Mouse (Mus musculus): Measurements from ENCODE around the gene Ccl17. TPM values are rescaled to one million over a fixed set of nuclear protein-coding genes. Genes with fewer than 3 reads are reported as not detected.
"Not testable (repeated sequence)": the region's sequence is repeated elsewhere in the genome, so short reads cannot be mapped to it uniquely, and the experiment has no call there.

The Ccl17 gene
- total RNA-seq, 4 experiments from 2014 or later, result 8.3 to 13.8 (median 9.6) TPM

GRCm38 (mm10) chr8:94822637-94823560, 12.6 kb downstream of the Ccl17 start:
- DNase-seq (ENCODE audit: low spot score in 2 of 2), result no peak

GRCm38 (mm10) chr8:94825170-94825569, 14.9 kb downstream of the Ccl17 start:
- DNase-seq (ENCODE audit: low spot score in 2 of 2), result no peak

GRCm38 (mm10) chr8:94826210-94826609, 16.0 kb downstream of the Ccl17 start:
- no peak for DNase-seq (ENCODE audit: low spot score in 2 of 2)

- no peak for DNase-seq (ENCODE audit: low spot score in 2 of 2)
Measured at GRCm38 (mm10) chr8:94828284-94828683, 18.0 kb downstream of the Ccl17 start.

GRCm38 (mm10) chr8:94833901-94834405, 23.7 kb downstream of the Ccl17 start:
- not testable (repeated sequence) for DNase-seq (ENCODE audit: low spot score in 2 of 2)

GRCm38 (mm10) chr8:94835751-94836150, 25.5 kb downstream of the Ccl17 start:
- DNase-seq (ENCODE audit: low spot score in 2 of 2), result not testable (repeated sequence)

GRCm38 (mm10) chr8:94836456-94837240, 26.4 kb downstream of the Ccl17 start:
- DNase-seq (ENCODE audit: low spot score in 2 of 2), result no peak

- DNase-seq (ENCODE audit: low spot score in 2 of 2), result peak; percentile 87 to 92
Measured at GRCm38 (mm10) chr8:94837662-94838574, 27.7 kb downstream of the Ccl17 start, which contains the start of the genes Coq9 and Ciapin1. Gene Coq9, plus strand, starts transcription at chr8:94838321. Gene Ciapin1, minus strand, starts transcription at chr8:94838358.

GRCm38 (mm10) chr8:94838600-94838999, 28.3 kb downstream of the Ccl17 start:
- peak in 1 of 2 experiments; percentile 61 for DNase-seq (ENCODE audit: low spot score in 2 of 2)

GRCm38 (mm10) chr8:94841183-94841582, 30.9 kb downstream of the Ccl17 start:
- no peak for DNase-seq (ENCODE audit: low spot score in 2 of 2)

GRCm38 (mm10) chr8:94850049-94850448, 39.8 kb downstream of the Ccl17 start:
- DNase-seq (ENCODE audit: low spot score in 2 of 2), result no peak

- DNase-seq (ENCODE audit: low spot score in 2 of 2), result not testable (repeated sequence)
Measured at GRCm38 (mm10) chr8:94854761-94855160, 44.5 kb downstream of the Ccl17 start.

- no peak for DNase-seq (ENCODE audit: low spot score in 2 of 2)
Measured at GRCm38 (mm10) chr8:94857011-94857345, 46.7 kb downstream of the Ccl17 start.

- peak; percentile 77 to 84 for DNase-seq (ENCODE audit: low spot score in 2 of 2)
Measured at GRCm38 (mm10) chr8:94857346-94858173, 47.3 kb downstream of the Ccl17 start, which contains the start of gene Polr2c. Gene Polr2c, plus strand, starts transcription at chr8:94857450.

GRCm38 (mm10) chr8:94861352-94861910, 51.2 kb downstream of the Ccl17 start:
- DNase-seq (ENCODE audit: low spot score in 2 of 2), result no peak
